Mouse (Mus musculus) C2C12 (cell line): ENCODE data around the gene Serpinb9c. TPM values are rescaled to one million over a fixed set of nuclear protein-coding genes. Genes with fewer than 3 reads are reported as not detected.
"Not testable (repeated sequence)": the region's sequence is repeated elsewhere in the genome, so short reads cannot be mapped to it uniquely, and the experiment has no call there.

Experiments
- H3K27me3 ChIP-seq: one replicate; pipeline ENCODE4 v1.6.1; 2011; ENCODE audit not compliant: control insufficient read depth, insufficient read depth, insufficient read length
- H3K36me3 ChIP-seq: one replicate; pipeline ENCODE4 v1.6.1; 2011; ENCODE audit not compliant: control insufficient read depth, insufficient read depth
- H3K4me3 ChIP-seq: one replicate; pipeline ENCODE4 v1.5.1; 2011; ENCODE audit warnings: mild to moderate bottlenecking, control low read depth; ENCODE audit not compliant: poor library complexity, insufficient read depth, severe bottlenecking
- H3K79me2 ChIP-seq: one replicate; pipeline ENCODE4 v1.6.1; 2011; ENCODE audit not compliant: control insufficient read depth, insufficient read depth
- H3K79me3 ChIP-seq: one replicate; pipeline ENCODE4 v1.6.1; 2011; ENCODE audit warnings: low read depth, control low read depth
- H3ac ChIP-seq: one replicate; pipeline ENCODE3; 2011; ENCODE audit warnings: low read depth; ENCODE audit not compliant: control insufficient read depth, insufficient read length
- CEBPB ChIP-seq: IDR thresholded peaks from one replicate; pipeline ENCODE4 v1.6.1; 2011; ENCODE audit warnings: low read depth, mild to moderate bottlenecking, control low read depth, moderate library complexity
- CTCF ChIP-seq: IDR thresholded peaks from one replicate; pipeline ENCODE4 v1.5.1; 2011; ENCODE audit not compliant: control insufficient read depth, insufficient read depth, insufficient read length
- FOSL1 ChIP-seq: IDR thresholded peaks from one replicate; pipeline ENCODE4 v1.8.0; 2011; ENCODE audit warnings: mild to moderate bottlenecking, low read length; ENCODE audit not compliant: poor library complexity, insufficient read depth, severe bottlenecking
- MAX ChIP-seq: IDR thresholded peaks from one replicate; pipeline ENCODE4 v1.6.1; 2011; ENCODE audit warnings: mild to moderate bottlenecking, control low read depth
- MYOD1 ChIP-seq: IDR thresholded peaks from one replicate; pipeline ENCODE4 v1.6.1; 2011; ENCODE audit warnings: low read depth; ENCODE audit not compliant: control insufficient read depth, insufficient read length
- MYOG ChIP-seq: IDR thresholded peaks from one replicate; pipeline ENCODE4 v1.6.1; 2011; ENCODE audit not compliant: control insufficient read depth, insufficient read length; ENCODE audit errors: extremely low read depth
- USF1 ChIP-seq: IDR thresholded peaks from one replicate; pipeline ENCODE4 v1.6.1; 2011; ENCODE audit warnings: low read depth, mild to moderate bottlenecking, control low read depth, moderate library complexity
- long read RNA-seq, 2 experiments: library from polyadenylated mRNA; unstranded; transcript quantifications; one replicate each; pipeline ENCODE4 v2.0.0; 2019 to 2020
- polyA plus RNA-seq: library from polyadenylated mRNA; unstranded; fragments of >200 nt; fragmentation: generic; extraction: Trizol; gene quantifications from one replicate; pipeline ENCODE4 v1.2.1, GENCODE M21; 2012; ENCODE audit warnings: missing spikeins

Gene Serpinb9c
- not detected for polyA plus RNA-seq
- long read RNA-seq, experiment 1: 0 reads
- long read RNA-seq, experiment 2: 0 reads

DNA sequence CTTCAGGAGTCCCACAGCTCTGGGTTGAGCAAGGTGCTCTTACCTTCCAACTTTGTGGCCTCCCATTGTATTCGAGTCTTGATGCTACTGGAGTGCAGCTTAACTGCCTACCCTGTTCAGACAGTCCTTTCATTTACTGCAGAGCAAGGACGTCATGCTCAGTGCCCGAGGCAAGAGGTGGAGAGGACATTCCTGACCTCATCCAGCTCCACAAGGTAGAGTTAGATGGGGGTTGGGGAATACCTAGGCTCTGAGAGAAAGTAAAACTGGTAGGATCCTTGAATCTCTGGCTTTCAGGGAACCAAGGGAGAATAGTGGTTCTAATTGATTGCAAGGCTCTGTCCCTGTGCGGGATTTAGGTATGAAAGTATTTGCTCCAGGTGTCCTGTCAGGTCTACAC lies at the start of gene Serpinb9c:
Serpinb9c (minus strand) TSS at position 101 of the 400 bp plus-strand sequence.
- no peak for TF ChIP-seq MYOG
- TF ChIP-seq MYOD1: no peak
- TF ChIP-seq FOSL1: no peak
- Histone ChIP-seq H3K4me3 (no peak within 1 kb of the TSS), H3K36me3 (no peaks in the 10 kb centered on the region), H3K79me2 (no peaks in the 10 kb centered on the region), H3K79me3 (no peaks in the 10 kb centered on the region), H3ac (no peak within 1 kb of the TSS), H3K27me3 (no peaks in the 10 kb centered on the region)

DNA sequence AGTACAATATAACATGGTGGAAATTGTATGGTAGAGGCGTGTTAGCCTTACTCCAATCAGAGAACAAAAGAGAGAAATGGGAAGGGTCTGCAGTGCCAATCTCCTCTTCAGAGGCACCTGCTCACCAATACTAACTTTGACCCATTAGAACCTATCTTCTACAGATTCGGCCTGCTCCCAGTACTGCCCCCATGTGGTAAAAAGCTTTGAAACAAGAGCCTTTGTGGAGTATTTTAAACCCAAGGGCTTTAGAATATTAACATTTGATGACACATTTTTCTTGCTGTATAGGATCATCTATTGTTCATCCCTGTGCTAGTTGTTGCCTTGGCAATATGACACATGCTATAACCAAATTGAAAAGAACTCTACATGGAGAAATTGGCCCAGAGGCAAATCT lies 40.2 kb upstream of the Serpinb9c start:
- no peaks in the 10 kb centered on the region for H3K27me3 ChIP-seq
- no peak for TF ChIP-seq CTCF
- no peak for TF ChIP-seq USF1
- TF ChIP-seq CEBPB: no peak
- TF ChIP-seq MYOD1: no peak
- TF ChIP-seq MAX: no peak
- TF ChIP-seq MYOG: no peak
- TF ChIP-seq FOSL1: no peak
- no peak overlapping the region for H3ac ChIP-seq
- H3K79me3 ChIP-seq: no peaks in the 10 kb centered on the region
- no peak overlapping the region for H3K4me3 ChIP-seq
- no peaks in the 10 kb centered on the region for H3K36me3 ChIP-seq
- no peaks in the 10 kb centered on the region for H3K79me2 ChIP-seq

DNA sequence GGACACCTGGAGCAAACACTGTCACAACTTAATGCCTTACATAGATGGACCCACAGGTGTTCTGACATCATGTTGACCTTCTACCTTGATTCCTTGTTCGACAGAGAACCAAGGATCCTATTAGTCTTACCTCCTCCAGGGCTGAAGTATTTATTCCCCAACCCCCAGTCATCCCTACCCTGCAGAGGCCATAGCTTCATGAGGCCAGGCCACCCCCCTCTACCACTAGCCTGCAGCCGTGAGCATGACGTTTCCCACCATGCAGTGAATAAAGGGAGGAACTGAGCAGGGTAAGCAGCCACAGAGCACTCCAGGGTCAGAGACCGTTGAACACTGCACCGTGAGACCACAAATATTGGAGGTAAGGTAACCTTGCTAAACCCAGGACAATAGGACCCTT lies 33.1 kb upstream of the Serpinb9c start, which contains the start of gene Serpinb9d:
Serpinb9d (plus strand) TSS at position 301 of the 400 bp plus-strand sequence.
- H3K79me2 ChIP-seq: no peaks in the 10 kb centered on the region
- no peak within 1 kb of the TSS for H3K4me3 ChIP-seq
- no peaks in the 10 kb centered on the region for H3K36me3 ChIP-seq
- TF ChIP-seq USF1 (no peak), MYOG (no peak), MYOD1 (no peak), CTCF (no peak), FOSL1 (no peak), MAX (no peak), CEBPB (no peak)
- no peaks in the 10 kb centered on the region for H3K79me3 ChIP-seq
- no peak within 1 kb of the TSS for H3ac ChIP-seq
- no peaks in the 10 kb centered on the region for H3K27me3 ChIP-seq

DNA sequence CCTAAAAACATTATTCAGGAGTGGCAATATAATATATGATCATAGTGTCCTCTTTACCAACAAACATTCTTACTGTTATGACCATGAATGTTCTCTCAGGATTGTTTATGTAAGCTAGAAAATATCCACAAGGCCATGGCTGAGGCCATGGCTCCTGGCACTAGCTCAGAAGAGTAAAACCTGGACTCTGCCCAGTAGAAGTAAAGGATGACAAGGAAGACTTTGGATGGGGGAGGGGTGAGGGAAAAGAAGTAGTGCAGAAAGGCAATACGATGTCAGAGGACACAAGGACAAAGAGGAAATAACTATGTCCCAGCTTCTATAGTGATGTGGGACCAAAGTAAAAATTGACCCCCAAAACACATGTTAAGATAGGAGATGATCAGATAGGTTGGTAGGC lies 30.9 kb upstream of the Serpinb9c start:
- H3K4me3 ChIP-seq, H3K79me2 ChIP-seq, H3ac ChIP-seq, H3K27me3 ChIP-seq, H3K79me3 ChIP-seq, H3K36me3 ChIP-seq: not testable (repeated sequence)

DNA sequence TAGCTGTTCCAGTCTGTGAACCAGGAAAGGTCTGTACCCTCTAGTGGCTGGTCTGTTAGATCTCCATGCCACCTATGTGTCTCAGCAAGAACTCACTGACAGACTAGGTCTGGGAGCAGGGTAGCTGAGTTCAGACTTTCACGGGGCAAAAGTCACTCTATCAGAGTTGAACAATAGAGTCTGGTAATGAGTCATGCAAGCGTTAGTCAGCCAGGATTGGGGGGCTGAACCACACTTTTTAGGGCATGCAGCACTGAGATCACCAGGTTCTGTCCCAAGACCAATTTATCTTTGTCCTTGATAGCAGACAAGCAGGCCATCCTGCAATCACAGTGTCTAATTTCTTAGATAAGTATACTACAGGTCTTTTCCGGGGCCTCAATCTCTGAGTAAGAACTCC lies 18.1 kb downstream of the Serpinb9c start:
- H3K79me3 ChIP-seq: no peaks in the 10 kb centered on the region
- no peaks in the 10 kb centered on the region for H3K27me3 ChIP-seq
- no peak overlapping the region for H3ac ChIP-seq
- TF ChIP-seq CTCF (no peak), MAX (no peak), CEBPB (no peak), MYOG (no peak), FOSL1 (no peak), USF1 (no peak), MYOD1 (no peak)
- no peak overlapping the region for H3K4me3 ChIP-seq
- no peaks in the 10 kb centered on the region for H3K79me2 ChIP-seq
- H3K36me3 ChIP-seq: no peaks in the 10 kb centered on the region

DNA sequence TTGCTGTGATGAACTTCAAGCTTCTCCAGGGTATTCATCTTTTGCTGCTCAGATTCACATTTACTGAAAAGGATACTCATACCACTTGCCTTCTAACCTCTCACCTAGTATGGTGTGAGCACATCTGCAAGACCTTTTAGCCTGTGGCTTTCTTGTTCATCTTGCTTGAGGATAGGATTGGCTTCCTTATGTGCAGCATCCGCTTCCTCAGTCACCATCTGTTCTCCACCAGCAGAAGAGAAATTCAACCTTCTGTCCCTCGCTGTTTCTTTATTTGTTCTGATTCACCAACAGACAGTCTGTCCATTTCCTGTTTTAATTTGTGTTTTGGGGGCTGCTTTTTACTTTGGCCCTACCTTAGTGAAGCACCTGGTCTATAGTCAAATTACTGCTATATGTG lies 21.8 kb downstream of the Serpinb9c start:
- H3K4me3 ChIP-seq: no peak overlapping the region
- no peaks in the 10 kb centered on the region for H3K79me2 ChIP-seq
- no peaks in the 10 kb centered on the region for H3K27me3 ChIP-seq
- no peaks in the 10 kb centered on the region for H3K36me3 ChIP-seq
- no peaks in the 10 kb centered on the region for H3K79me3 ChIP-seq
- no peak overlapping the region for H3ac ChIP-seq
- TF ChIP-seq MYOG (no peak), USF1 (no peak), CEBPB (no peak), FOSL1 (no peak), CTCF (no peak), MAX (no peak), MYOD1 (no peak)
